Comparison of ENCODE assay signal across 20 mouse cellular contexts in genomic region chr3:110055433-110055832, GRCm38 (mm10).
"Had no signal": no experiment of that assay in that cellular context is flagged by ENCODE, and none has a peak within 500 bp of the region (broad histone marks: within the 10 kb centered on the region; RNA-seq: fewer than 3 reads in every experiment).

No protein-coding gene starts in this region.

- H3K27ac ChIP-seq: limb, embryonic 10.5 days; limb, embryonic 13.5 days; liver, embryonic 12.5 days; liver, embryonic 15.5 days; lung, embryonic 15.5 days; midbrain, embryonic 10.5 days; midbrain, embryonic 13.5 days; neural tube, embryonic 13.5 days had no signal

- H3K9me3 ChIP-seq: limb, embryonic 10.5 days; limb, embryonic 13.5 days; liver, embryonic 15.5 days; lung, embryonic 15.5 days; midbrain, embryonic 13.5 days; neural tube, embryonic 13.5 days had no signal

- H3K27me3 ChIP-seq: limb, embryonic 13.5 days; liver, embryonic 12.5 days; liver, embryonic 15.5 days; lung, embryonic 15.5 days; megakaryocyte, embryonic 14.5 days; midbrain, embryonic 13.5 days; neural tube, embryonic 13.5 days had no signal

- H3K36me3 ChIP-seq: limb, embryonic 10.5 days; limb, embryonic 13.5 days; liver, embryonic 12.5 days; liver, embryonic 15.5 days; lung, embryonic 15.5 days; midbrain, embryonic 10.5 days; midbrain, embryonic 13.5 days; neural tube, embryonic 13.5 days had no signal

- DNase-seq: kidney, adult 2 months; kidney, postnatal 10 days; kidney, postnatal 4 days; liver; lung, adult 18-20 months; lung, postnatal 10 days; lung, postnatal 36 days; thymus, adult 18-20 months; thymus, postnatal 36 days had no signal

- H3K4me3 ChIP-seq: limb, embryonic 10.5 days; limb, embryonic 13.5 days; liver, embryonic 12.5 days; liver, embryonic 15.5 days; lung, embryonic 15.5 days; megakaryocyte, embryonic 14.5 days; midbrain, embryonic 10.5 days; midbrain, embryonic 13.5 days; myocyte; neural tube, embryonic 13.5 days had no signal

- H3K4me2 ChIP-seq: limb, embryonic 13.5 days; liver, embryonic 12.5 days; liver, embryonic 15.5 days; lung, embryonic 15.5 days; midbrain, embryonic 13.5 days; neural tube, embryonic 13.5 days had no signal

- H3K9ac ChIP-seq: limb, embryonic 13.5 days; liver, embryonic 12.5 days; liver, embryonic 15.5 days; lung, embryonic 15.5 days; midbrain, embryonic 13.5 days; neural tube, embryonic 13.5 days had no signal

- ATAC-seq: liver, embryonic 12.5 days; midbrain, embryonic 13.5 days; midbrain, embryonic 16.5 days had no signal

- H3K4me1 ChIP-seq: limb, embryonic 10.5 days; limb, embryonic 13.5 days; liver, embryonic 12.5 days; liver, embryonic 15.5 days; lung, embryonic 15.5 days; megakaryocyte, embryonic 14.5 days; midbrain, embryonic 10.5 days; midbrain, embryonic 13.5 days; neural tube, embryonic 13.5 days had no signal
